Mouse (Mus musculus) kidney, adult 2 months (tissue): ENCODE data around the gene Otulinl. TPM values are rescaled to one million over a fixed set of nuclear protein-coding genes. Genes with fewer than 3 reads are reported as not detected.
A peak's percentile ranks its signal among the peaks of the same experiment; 100 is the strongest.

Source experiments
- DNase-seq: peaks from one replicate; pipeline ENCODE4 v3.0.0; 2021
- H3K27ac ChIP-seq: fragments of 200-500 bp; 2 replicates; pipeline ENCODE4 v1.5.1; 2012; ENCODE audit warnings: low read depth, low read length, control low read depth, inconsistent platforms; ENCODE audit not compliant: insufficient read depth
- H3K27me3 ChIP-seq: fragments of 200-500 bp; replicated peaks from 2 replicates; pipeline ENCODE4 v1.6.1; 2012; ENCODE audit warnings: mild to moderate bottlenecking, moderate library complexity, low read length, inconsistent platforms; ENCODE audit not compliant: control insufficient read depth, insufficient read depth
- H3K36me3 ChIP-seq: fragments of 200-500 bp; 2 replicates; pipeline ENCODE4 v1.6.1; 2012; ENCODE audit warnings: mild to moderate bottlenecking, moderate library complexity, low read length, inconsistent platforms; ENCODE audit not compliant: control insufficient read depth, insufficient read depth
- H3K4me1 ChIP-seq: fragments of 200-500 bp; 2 replicates; pipeline ENCODE4 v1.6.1; 2011; ENCODE audit warnings: low read length; ENCODE audit not compliant: control insufficient read depth, insufficient read depth
- H3K4me3 ChIP-seq: fragments of 200-500 bp; 2 replicates; pipeline ENCODE4 v1.5.1; 2011; ENCODE audit warnings: mild to moderate bottlenecking, low read depth, low read length, control low read depth; ENCODE audit not compliant: insufficient read depth
- CTCF ChIP-seq: fragments of 200-500 bp; conservative IDR thresholded peaks from 2 replicates; pipeline ENCODE4 v1.5.1; 2011; ENCODE audit warnings: low read depth, mild to moderate bottlenecking, control low read depth, low read length, moderate library complexity, mixed read lengths; ENCODE audit not compliant: insufficient read depth, insufficient read length
- POLR2A ChIP-seq: fragments of 200-500 bp; IDR thresholded peaks from one replicate; pipeline ENCODE4 v1.6.1; 2011; ENCODE audit warnings: low read depth, low read length, control low read depth
- WGBS: fragments of 180-500 bp; shearing (Covaris S2); methylation state at CpG from one replicate; pipeline ENCODE4 v1.1.7; 2018; 5-methylcytosine and 5-hydroxymethylcytosine counted together
- polyA plus RNA-seq: library from polyadenylated mRNA; depleted of rRNA; stranded (reverse); fragments of >200 nt; gene quantifications from 2 replicates; pipeline ENCODE4 v1.2.3, GENCODE M21; 2012; rRNA removed

Gene Otulinl
- polyA plus RNA-seq, 1 experiment, result 5.1 TPM

DNA sequence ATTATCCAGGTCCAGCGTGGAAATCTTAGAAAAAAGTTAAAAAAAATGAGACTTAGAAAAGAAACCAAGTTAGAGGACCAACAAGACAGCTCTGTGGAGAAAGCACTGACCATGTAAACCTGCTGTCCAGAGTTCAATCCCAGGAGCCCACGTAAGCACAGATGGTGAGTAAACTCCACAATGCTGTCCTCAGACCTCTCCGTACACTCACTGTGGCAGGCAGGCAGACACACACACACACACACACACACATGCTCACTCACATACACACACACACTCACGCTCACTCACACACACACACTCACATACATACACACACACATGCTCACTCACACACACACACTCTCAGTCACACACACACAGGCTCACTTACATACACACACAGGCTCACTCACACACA is 68.1 kb downstream of the Otulinl start:
- peaks cover 9% of the 10 kb centered on the region; the same call in 1 of the 2 replicates for H3K4me1 ChIP-seq
- H3K27me3 ChIP-seq, result no peaks in the 10 kb centered on the region
- DNase-seq, result no peak
- WGBS, result 78% methylated on average over 4 of the region's 4 CpGs
- TF ChIP-seq CTCF (no peak), POLR2A (no peak)
- H3K4me3 ChIP-seq, result no peak overlapping the region
- H3K36me3 ChIP-seq, result peaks cover 3% of the 10 kb centered on the region; the same call in 1 of the 2 replicates
- H3K27ac ChIP-seq, result no peak overlapping the region

DNA sequence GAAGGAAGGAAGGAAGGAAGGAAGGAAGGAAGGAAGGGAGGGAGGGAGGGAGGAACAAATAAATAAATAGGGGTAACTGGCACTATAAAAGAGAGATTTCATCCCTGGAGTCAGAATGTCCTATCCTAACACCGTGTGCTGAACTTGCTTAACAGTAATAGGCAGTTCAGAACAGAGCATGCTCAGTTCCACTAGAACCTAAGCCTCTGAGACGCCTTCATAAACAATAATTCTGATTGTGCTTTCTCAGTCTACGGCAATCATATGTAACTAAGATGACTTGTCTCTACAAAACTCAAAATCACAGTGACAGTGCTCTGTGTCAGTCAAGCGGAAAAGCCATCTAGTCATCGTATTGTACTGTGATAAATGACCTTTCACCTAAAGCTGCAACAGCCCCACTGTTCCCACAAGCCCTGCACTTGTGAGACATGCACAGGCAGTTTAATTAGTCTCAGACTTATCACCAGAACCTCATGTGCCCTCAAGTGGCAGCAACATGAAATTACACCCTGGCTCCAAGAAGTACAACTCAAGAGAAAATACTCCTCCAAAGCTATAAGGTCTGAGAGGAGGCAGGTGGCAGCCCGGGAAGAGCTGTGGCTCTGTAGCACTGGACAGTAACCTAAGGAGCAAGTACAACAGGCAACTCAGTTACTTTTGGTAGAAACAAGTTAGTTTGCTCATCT is 68.7 kb downstream of the Otulinl start:
- DNase-seq, result peak; percentile 72
- Histone ChIP-seq H3K4me1 (peaks cover 9% of the 10 kb centered on the region; the same call in 1 of the 2 replicates), H3K27ac (no peak overlapping the region), H3K4me3 (no peak overlapping the region), H3K27me3 (no peaks in the 10 kb centered on the region), H3K36me3 (peaks cover 3% of the 10 kb centered on the region; the same call in 1 of the 2 replicates)
- TF ChIP-seq CTCF (peak; percentile 64), POLR2A (no peak)
- WGBS, result 27% methylated on average over 6 of the region's 6 CpGs

DNA sequence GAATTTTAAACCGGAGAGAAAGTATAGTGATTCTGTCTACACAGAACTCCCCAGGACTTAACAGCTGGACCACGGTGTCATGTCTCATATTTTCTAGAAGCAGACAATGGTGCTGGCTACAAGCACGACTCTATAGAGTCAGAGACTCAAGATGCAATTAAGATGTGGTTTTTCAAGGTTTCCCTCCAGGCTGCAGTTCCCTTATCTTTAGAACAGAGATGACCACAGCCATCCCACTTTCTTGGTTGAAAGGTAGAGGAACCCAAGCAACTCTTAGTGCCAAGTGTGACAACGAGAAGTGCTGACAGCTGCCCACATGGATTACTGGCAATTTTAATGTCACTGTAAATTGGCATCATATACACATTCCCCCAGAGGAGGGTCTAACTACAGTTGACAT is 71.8 kb downstream of the Otulinl start:
- no peak for DNase-seq
- no peaks in the 10 kb centered on the region; the same call in 1 of the 2 replicates for H3K36me3 ChIP-seq
- 64% methylated on average over 4 of the region's 4 CpGs for WGBS

DNA sequence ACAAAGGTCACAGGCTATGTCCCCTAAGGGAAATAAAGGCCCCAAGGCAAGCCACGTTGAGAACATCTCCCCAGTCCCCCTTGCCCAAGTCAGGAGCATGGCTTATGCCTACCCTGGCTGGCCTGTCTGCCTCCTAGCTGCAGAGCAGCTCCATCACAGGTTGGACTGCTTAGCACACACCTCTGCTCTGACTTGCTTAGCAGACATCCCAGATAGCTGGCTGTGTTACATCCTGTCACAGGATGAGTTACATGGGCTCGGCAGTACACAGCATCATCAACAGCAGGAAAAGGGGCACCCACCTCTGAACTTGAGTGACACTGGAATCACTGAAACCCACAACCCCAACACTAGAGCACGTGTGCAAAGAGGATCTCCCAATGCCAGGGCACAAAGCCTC is 76.1 kb downstream of the Otulinl start:
- H3K27ac ChIP-seq, result no peak overlapping the region
- DNase-seq, result no peak
- 63% methylated on average over 3 of the region's 3 CpGs for WGBS
- H3K4me3 ChIP-seq, result no peak overlapping the region
- no peaks in the 10 kb centered on the region for H3K27me3 ChIP-seq
- no peak; the same call in 1 of the 2 replicates for TF ChIP-seq CTCF
- TF ChIP-seq POLR2A, result no peak
- H3K36me3 ChIP-seq, result no peaks in the 10 kb centered on the region; the same call in 1 of the 2 replicates
- no peaks in the 10 kb centered on the region for H3K4me1 ChIP-seq

More for the DNA sequence above, 71.8 kb downstream of the Otulinl start:
- Histone ChIP-seq H3K4me1 (peaks cover 9% of the 10 kb centered on the region; the same call in 1 of the 2 replicates), H3K27ac (no peak overlapping the region), H3K27me3 (no peaks in the 10 kb centered on the region), H3K4me3 (no peak overlapping the region)
- TF ChIP-seq POLR2A, result no peak
- no peak for TF ChIP-seq CTCF

Other genes starting within 250 kb of the Otulinl start
- 17.4 and 18.6 TPM in 2 replicates for gene Ank, start 214.9 kb downstream of the Otulinl start, polyA plus RNA-seq
- 29.0 and 34.4 TPM in 2 replicates for gene Otulin, start 50.9 kb downstream of the Otulinl start, polyA plus RNA-seq